Mouse (Mus musculus) frontal cortex, postnatal 25 days (tissue): ENCODE measurements around the gene Armh3.
A peak's percentile ranks its signal among the peaks of the same experiment; 100 is the strongest.

ENCODE experiments used
- DNase-seq, 2 experiments: peaks; one replicate each; pipeline ENCODE4 v3.0.0; 2022; ENCODE audit warnings: low spot score in 2 of 2

Gene Armh3

DNA sequence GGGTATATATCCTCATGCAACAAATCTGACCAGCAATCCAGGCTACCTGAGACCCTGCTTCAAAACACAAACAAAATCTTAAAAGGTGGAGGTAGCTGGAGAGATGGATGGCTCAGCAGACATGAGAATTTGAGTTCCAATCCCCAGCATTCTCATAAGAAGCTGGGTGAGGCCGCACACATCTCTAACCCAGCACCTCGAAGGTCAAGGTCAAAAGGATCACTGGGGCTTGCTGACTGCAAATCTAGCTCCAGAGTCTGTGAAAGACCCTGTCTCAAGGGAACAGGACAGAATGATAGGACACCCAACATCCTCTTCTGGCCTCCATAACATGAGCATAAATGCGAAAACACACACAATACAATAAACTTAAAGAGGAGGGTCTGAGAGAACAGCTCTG lies 7.1 kb downstream of the Armh3 start:
- DNase-seq = no peak

DNA sequence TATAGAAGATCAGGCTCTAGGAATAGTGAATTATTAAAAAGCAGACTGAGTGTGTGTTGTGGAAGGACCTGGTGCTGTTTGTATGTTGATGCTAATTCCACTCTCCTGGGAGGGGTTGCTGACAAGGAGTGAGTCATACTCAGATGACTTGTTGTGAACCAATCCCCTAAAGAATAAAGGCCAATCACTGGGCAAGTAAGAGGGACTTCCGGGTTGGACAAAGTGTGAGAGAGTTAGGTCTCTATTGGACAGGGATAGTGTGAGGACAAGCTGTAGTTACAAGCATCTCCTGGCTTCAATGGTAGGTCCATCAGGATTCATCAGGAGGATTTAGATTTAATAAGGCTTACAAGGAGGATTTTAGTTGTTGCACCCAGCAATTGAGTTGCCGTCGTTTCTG lies 10.1 kb downstream of the Armh3 start:
- DNase-seq = no peak

DNA sequence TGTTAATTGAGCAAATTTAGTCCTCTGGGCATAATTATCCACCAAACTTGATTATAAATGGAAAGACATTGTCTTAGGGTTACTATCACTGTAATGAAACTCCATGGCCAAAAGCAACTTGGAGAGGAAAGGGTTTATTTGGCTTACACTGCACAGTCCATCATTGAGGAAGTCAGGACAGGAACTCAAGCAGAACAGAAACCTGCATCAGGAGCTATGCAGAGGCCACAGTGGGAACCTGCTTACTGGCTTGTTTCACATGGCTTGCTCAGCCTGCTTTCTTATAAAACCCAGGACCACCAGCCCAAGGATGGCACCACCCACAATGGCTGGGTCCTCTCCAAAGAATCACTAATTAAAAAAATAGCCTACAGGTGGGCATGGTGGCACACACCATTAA lies 13.9 kb downstream of the Armh3 start:
- DNase-seq = no peak

DNA sequence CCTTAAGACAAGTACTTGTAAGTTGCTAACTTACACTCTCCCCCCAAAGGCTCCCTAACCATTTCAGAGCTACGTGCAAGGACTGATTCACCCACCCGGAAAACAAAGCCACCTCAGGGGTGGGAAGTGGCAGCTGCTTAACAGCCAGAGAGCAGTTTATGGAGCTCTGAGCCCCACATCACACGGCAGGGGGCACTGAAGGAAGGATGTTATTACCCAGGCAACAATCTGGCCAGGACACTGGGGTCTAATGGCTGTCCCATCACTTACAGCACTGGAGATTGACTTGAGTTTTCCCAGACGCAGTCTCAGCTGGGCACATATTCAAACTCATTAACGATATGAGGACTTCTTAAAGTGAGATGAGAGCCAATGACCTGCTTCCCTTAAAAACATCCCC lies 37.5 kb downstream of the Armh3 start:
- no peak for DNase-seq

DNA sequence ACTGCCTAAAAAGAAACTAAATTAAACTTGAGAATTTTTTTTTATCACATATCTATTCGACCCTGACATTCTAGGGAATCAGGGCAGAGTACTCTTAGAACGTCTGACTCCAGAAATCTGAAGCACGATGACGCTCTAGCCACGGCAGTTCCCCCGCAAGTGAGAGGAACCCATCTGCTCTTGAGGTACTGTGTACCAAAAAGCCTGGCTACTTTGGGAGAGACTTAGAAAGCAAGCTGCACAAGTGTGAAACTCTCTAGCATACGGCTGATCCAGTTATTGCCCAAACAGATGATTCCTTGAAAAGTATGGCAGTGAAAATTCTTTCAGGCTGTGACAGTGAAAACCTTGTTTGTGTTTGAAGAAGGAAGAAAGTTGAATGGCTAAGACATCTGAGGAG lies 41.6 kb downstream of the Armh3 start:
- DNase-seq = peak in 1 of 2 experiments; percentile 19

DNA sequence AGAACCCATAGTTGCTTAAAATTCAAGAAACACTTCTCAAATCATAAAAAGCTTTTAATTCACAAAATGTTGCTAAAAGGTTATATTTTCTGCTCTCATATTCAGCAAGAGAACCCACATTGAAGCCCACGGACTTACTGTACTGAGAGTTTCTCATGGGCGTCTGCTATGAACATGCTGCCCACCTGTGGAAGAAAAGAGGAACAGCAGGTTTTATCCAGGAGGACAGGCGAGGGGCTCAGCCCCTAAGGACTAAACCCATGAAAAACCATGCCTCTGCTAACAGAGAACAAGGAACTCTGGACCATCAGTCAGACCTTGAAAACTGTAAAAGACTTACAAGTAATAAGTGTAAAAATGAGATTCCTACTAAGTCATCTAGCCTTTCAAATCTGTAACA lies 45.0 kb downstream of the Armh3 start:
- no peak for DNase-seq

DNA sequence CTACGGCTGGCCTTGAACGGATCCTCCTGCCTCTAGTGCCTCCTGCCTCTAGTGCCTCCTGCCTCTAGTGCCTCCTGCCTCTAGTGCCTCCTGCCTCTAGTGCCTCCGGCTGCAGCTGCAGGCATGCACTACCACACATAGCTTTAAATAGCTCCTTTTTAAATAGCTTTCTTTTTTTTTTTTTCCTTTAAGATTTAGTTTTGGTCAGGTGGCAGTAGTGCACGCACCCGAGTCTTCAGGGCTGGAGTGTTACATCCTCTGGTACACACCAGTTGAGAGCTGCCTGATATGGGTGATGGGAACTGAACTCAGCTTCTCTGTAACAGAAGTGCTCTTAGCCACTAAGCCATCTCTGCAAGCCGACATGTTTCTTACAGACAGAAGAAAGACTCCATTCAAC lies 49.1 kb downstream of the Armh3 start:
- no peak for DNase-seq

DNA sequence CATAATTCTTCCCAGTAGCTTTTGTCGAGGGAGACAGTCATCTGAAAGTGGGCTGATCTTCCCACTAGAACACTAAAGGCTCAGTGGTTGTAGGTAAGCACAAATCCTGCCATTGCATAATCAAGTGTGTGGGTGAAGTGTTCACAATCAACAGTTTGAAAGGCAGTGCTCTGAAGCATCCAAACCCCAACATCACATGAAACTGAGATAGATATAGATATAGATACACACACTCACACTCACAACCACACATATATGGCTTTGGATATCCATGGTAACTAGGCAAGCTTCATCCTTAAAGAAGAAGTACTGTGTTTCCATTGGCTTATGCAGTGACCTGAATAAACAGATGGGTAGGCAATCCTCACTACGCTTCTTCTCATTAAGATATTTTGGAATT lies 50.5 kb downstream of the Armh3 start:
- DNase-seq = peak in 1 of 2 experiments; percentile 18

DNA sequence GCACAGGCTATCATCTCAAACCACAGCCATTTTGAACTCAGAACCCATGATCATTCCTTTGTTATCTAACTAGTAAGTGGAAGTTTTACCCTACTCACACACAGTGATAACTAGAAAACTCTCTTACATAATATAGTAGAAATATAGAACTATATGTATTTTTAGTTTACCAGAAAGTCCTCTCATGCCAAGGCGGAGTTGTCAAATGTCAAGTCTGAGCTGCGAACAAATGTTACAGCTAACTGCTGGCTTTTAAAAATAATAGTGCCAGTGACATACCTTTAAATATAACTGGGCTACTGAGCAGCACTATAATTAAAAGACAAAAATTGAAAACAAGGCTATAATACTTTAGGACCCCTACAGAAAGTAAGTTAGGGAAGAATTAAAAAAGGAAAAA lies 51.0 kb downstream of the Armh3 start:
- no peak for DNase-seq

DNA sequence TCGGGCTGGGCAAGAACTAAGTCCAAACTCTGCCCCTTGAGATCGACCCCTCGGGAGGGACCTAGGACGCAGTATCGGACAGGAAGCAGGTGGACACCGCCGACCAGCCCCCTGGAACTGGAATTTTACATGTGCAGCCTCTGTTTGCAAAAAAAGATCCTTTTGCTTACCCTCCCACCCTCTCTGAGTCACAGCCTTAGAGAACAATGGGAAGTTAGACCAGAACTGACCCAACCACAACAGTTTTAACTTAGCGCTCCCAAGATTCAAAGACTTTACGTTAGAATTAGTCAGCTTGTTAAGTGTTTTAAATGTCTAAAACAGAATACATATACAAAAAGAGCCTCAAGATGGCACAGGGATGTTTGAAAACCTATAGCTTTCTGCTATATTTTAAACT lies 51.7 kb downstream of the Armh3 start:
- DNase-seq = no peak

DNA sequence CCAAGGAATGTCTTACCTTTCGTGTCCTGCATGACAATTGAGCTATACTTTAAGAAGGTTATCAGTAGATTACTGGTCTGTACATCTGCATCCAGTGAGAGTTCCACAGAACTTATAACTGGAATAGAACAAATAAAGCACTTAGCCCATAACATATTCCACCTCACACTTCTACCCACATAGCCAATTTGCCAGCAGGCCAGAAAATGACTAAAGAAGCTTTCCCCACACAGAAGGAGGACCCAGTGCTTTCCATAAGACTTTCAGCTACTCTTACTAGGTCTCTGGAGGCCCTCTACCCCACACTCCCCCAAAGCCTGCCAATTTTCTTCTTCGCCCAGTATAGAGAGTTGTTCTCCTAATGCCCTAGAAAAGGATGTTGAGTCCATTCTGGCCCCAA lies 52.3 kb downstream of the Armh3 start:
- no peak for DNase-seq

DNA sequence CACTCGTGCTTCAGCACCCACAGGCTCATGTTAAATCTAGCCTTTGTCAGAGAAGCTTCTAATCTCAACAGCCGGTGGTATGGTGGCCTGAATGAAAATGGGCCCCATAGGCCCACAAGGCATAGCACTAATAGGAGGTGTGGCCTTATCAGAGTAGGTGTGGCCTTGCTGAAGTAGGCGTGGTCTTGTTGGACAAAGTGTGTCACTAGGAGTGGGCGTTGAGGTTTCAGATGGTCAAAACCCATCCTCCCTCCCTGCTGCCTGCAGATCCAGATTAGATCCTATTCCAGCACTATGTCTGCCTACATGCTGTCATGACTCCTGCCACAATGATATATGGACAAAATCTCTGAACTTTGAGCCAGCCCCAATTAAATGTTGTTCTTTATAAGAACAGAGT lies 54.5 kb downstream of the Armh3 start:
- no peak for DNase-seq

DNA sequence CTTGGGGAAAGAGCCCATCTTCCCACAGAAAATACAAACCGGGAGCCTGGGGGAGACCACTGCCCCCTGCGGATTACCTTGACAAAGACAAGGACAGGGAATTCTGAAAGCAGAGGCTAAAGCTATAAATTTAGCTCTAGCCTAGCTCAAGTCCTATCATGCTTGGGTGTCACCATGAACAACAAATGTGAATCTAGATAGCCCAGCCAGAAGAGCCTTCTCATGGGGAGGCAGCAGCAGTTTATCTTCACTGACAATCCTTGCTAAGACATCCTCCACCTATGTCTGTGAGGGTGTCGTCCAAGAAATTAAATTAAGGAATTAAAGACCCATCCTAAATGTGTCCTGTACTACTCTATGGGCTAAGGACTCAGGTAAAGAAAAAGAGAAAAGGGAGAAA lies 60.2 kb downstream of the Armh3 start:
- no peak for DNase-seq

DNA sequence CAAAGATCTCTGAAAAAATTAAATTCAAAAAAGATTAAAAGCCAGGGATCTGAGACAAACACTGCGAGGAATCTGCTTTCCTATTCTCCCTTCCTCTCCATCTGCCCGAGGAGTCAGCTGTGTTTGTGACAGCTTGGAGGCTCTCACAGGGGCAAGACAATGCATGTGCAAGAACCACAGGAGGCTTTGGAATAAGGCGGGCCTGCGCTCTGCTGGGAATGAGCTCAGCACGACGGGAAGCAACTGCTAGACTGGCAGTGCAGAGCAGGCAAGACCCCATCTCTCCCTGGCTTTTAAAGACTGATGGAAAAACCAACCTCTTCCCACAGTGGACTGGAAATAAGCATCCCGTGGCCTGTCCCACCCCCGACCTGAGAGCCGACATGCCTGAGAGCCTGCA lies 60.8 kb downstream of the Armh3 start:
- no peak for DNase-seq

DNA sequence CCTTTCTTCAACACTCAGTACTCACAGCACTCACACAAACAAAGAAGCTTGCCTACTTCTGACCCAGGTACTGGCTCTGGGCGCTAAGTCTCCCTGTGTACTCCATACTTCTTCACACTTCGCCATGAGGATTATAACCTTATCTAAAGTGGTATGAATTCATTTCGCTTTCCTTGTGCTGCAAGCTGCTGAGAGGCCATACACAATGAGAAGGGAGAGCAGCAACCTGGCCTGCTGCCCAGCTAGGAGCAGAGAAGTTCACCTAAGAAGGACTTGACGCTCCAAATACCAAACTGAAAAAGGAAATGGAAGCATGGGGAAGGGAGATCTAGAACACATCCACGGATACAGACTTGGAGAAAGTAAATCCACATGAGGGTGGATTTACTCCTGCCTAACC lies 71.1 kb downstream of the Armh3 start:
- DNase-seq = no peak

DNA sequence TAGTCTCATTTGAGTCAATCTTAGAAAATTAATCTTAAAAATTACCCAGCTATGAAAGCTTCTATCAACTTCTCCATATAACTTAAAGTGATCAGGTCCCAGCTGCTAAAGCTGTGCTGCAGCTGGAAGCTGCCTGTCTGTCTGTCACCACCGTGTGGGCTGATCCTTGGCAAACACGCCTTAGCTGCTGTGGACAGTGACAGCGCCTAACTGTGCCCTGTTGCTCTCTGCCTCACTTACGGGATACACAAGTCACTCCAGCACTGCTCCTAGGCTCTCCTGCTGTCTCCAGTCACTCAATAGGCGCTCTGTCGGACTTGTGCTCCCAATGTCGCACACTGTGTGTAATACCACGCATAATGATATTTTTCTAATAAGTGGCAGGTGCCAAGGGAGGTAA lies 71.9 kb downstream of the Armh3 start:
- no peak for DNase-seq

DNA sequence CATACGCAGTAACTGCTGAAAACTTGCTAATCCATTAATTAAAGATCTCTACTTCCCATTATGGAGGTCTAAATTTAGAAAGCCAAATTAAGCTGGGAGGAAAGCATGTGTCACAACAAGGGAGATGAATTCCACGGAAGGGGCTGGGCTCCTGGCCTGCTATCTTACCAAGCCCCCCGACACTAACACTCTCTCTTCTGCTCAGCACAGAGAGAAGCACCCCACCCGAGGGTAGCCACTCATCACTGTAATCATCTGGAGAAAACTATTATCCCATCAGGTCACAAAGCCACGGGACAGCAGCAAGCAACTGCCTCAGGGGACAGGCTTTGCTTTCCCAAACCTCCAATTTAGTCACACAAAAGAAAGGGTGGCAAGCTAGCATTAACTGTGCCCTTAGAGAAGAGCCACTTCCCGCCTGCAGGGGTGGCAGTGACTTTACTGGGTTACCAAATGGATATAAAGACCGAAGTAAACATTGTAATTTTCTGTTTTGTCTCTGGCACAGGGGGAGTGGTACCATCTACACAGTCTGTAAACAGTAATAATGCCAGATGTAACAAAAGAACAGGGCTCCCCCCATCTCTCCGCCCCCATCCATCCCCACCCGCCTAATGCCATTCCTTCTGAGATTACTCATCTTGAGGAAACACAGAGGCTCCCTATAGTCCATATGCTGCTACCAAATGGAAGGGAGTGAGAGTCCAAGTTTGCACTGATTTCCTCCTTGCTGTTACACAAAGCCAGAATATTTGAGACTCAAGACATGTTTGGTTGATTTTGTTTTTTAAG lies 77.8 kb downstream of the Armh3 start:
- no peak for DNase-seq

DNA sequence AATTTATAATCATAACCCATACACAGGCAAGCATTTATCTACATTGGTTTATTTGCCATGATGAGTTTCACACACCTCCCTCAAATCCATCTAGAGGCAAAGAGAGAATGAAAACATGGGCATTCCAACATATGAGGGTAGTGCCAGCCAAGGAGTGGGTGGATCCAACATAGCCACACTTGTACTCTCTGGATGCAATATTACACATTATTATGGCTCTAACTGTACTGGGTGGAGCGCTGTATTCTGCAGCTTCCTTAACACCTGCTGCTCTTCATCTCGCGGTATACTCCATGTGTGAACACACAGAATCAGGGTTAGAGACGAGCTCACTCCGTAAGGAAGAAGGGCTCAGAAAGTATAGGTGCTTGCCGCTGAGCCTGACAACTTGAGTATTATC lies 79.9 kb downstream of the Armh3 start:
- DNase-seq = no peak

DNA sequence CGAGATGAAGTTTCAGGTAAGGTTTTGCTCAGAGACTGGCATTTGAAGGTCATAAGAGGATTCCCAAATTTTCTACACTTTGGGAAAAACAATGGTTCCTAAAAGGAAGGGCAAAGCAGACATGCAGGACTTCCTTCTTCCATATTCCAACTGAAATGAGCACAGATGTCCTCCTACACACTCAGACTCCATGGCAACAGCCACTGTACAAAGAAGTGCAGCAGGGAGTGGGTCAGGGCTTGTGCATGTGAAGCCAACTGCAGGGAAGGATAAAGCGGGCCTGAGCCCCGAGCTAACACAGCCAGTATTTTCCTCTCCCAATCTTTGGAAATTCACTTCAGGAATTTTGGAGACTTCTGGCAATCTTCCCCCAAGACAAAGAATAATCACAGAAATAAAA lies 80.4 kb downstream of the Armh3 start:
- DNase-seq = no peak

DNA sequence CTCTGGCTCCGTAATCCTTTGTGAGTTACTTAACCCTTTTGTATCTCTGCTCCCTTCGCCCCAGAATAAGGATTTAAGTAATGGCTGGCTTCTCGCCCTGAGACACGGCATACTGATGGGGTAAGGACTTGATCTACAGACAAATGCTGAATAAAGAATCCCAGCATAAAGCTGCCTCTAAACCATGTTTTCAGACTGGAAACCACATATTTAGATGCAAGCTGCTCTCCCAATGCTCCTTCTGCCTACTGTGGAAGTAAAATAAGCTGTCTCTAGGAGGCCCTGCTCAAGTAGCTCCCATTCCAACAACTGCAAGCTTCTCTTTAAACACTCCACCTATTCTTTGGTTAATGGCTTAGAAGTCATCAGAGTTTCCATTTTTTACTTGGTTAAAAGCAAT lies 81.8 kb downstream of the Armh3 start:
- DNase-seq = no peak

DNA sequence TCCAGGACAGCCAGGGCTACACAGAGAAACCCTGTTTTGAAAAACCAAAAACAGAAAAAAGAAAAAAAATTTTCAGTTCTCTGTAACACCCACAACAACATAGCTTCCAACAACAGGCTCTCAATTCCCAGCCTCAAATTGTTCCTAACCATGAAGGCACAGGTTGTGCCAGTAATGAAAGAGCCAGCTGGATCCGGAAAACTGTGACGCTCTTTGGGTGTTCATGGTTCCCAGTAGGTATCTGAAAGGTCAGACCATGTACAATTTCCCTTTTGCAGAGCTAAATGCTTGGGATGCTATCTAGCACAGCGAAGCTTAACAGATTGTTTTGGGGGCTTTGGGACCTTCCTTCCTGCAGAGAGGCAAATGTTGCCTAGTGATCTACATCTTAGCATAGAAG lies 82.3 kb downstream of the Armh3 start:
- DNase-seq = no peak

DNA sequence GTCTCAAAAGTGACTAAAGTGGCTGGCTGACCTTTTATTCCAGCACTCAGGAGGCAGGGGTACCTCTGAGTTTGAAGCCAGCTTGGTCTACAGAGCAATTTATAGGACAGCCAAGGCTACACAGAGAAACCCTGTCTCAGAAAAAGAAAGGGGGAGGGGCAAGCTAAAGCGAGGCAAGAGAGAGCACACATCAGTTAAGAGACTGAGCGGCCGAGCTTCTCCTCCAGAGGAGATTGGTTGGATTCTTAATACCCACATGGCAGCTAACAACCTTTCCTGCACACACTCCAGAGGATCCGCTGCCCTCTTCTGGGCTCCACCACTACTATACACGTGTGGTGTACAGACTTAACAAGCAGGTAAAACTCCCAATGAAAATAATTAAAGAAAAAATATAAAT lies 85.3 kb downstream of the Armh3 start:
- no peak for DNase-seq

DNA sequence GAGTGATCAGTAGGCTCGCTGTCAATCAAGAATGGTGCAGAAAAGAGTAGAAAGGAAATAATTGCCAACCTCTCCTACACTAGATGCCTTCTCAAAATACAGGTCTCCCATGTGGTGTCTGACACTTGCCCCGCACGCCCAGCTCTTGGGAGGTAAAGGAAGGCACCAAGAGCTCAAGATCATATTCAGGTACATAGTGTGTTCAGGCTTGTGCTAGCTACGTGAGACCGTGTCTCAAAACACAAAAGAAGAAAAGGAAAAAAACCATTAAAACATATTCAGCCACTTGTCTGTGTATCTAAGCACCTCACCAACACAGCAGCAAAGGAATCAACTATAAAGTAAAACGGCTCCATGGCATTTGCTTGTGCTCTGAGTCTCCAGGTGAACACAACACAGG lies 85.9 kb downstream of the Armh3 start:
- DNase-seq = no peak
